Mouse (Mus musculus): ENCODE data around the gene Coq2.

Gene Coq2

GRCm38 (mm10) chr5:100621876-100622508, 52.9 kb downstream of the Coq2 start:
- DNase-seq (ENCODE audit: low spot score in 2 of 2), result no peak

GRCm38 (mm10) chr5:100620952-100621351, 54.0 kb downstream of the Coq2 start:
- no peak for DNase-seq (ENCODE audit: low spot score in 2 of 2)

- DNase-seq (ENCODE audit: low spot score in 2 of 2), result no peak
Observed at GRCm38 (mm10) chr5:100619586-100620275, 55.2 kb downstream of the Coq2 start.

GRCm38 (mm10) chr5:100613896-100614768, 60.8 kb downstream of the Coq2 start:
- DNase-seq (ENCODE audit: low spot score in 2 of 2), result no peak

- no peak for DNase-seq (ENCODE audit: low spot score in 2 of 2)
Observed at GRCm38 (mm10) chr5:100607868-100608267, 67.1 kb downstream of the Coq2 start.

GRCm38 (mm10) chr5:100607090-100607762, 67.7 kb downstream of the Coq2 start:
- DNase-seq (ENCODE audit: low spot score in 2 of 2), result no peak

- no peak for DNase-seq (ENCODE audit: low spot score in 2 of 2)
Observed at GRCm38 (mm10) chr5:100605828-100606229, 69.1 kb downstream of the Coq2 start.

Data from frontal cortex, postnatal 36 days (tissue).